Comparison of ENCODE assay signal across 13 mouse cellular contexts in the genomic region with DNA sequence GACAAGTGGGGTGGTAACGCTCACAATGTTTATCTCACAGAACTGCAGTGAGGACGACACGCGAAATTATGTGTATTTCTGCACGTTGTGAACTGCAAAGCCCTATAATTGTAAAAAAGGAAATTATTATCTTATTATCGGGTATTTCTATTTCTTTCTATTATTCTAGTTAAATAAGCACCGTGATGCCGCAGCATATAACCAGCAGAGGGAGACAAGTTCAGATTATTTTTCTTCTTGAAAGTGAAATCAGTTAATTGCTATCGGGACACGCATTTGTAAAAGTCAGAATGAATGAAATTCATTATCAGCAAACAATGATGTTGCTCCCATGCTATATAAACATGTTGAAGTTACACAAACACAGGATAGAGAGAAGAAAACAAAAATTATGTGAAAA.
DNase-seq lines count a peak whose midpoint lies in the region; ATAC-seq and TF ChIP-seq lines count a peak whose summit lies in the region.
"Had no signal": no experiment of that assay in that cellular context is flagged by ENCODE, and none has a peak within 500 bp of the region (broad histone marks: within the 10 kb centered on the region; RNA-seq: fewer than 3 reads in every experiment).

No protein-coding gene starts in this region.

- no peaks in the 10 kb centered on the region for H3K36me3 ChIP-seq in heart, postnatal 0 days (replicated peaks; ENCODE audit: control insufficient read depth, insufficient read depth, low read length)
- no peaks in the 10 kb centered on the region for H3K36me3 ChIP-seq in heart, embryonic 11.5 days (ENCODE audit: control insufficient read depth, insufficient read depth, low read length)
- H3K36me3 ChIP-seq in lung, embryonic 14.5 days (ENCODE audit: insufficient read depth): no peaks in the 10 kb centered on the region
- no peaks in the 10 kb centered on the region for H3K36me3 ChIP-seq in embryonic facial prominence, embryonic 14.5 days (ENCODE audit: control insufficient read depth, insufficient read depth, low read length)
- H3K36me3 ChIP-seq: limb, embryonic 12.5 days had no signal

- no peaks in the 10 kb centered on the region for H3K27me3 ChIP-seq in heart, postnatal 0 days (ENCODE audit: control insufficient read depth, insufficient read depth, low read length)
- no peaks in the 10 kb centered on the region for H3K27me3 ChIP-seq in heart, embryonic 11.5 days (ENCODE audit: control insufficient read depth, insufficient read depth, low read length)
- H3K27me3 ChIP-seq in lung, embryonic 14.5 days (ENCODE audit: insufficient read depth, low read length): no peaks in the 10 kb centered on the region
- H3K27me3 ChIP-seq in embryonic facial prominence, embryonic 14.5 days (replicated peaks; ENCODE audit: control insufficient read depth, insufficient read depth, low read length): no peaks in the 10 kb centered on the region

- no peak for TF ChIP-seq EP300 in heart, postnatal 0 days (IDR thresholded peaks at IDR 0.05; ENCODE audit: low read depth)

- ATAC-seq in heart, postnatal 0 days (ENCODE audit: insufficient read depth, low read depth): no peak
- ATAC-seq in heart, embryonic 11.5 days (replicated peaks; ENCODE audit: insufficient number of reproducible peaks, low FRiP score, low TSS enrichment): no peak
- ATAC-seq in lung, embryonic 14.5 days (ENCODE audit: insufficient read depth): no peak
- no peak for ATAC-seq in embryonic facial prominence, embryonic 14.5 days (ENCODE audit: low read depth)

- DNase-seq in embryo, embryonic 10.5 days (ENCODE audit: low spot score): peak; percentile 45
- DNase-seq in embryo, embryonic 10 days (ENCODE audit: low spot score): no peak
- DNase-seq in heart, postnatal 0 days (ENCODE audit: low spot score): no peak
- DNase-seq in lung, embryonic 14.5 days: peak; percentile 52
- DNase-seq in lung, adult 18-20 months: no peak
- peak; percentile 42 for DNase-seq in embryonic facial prominence, embryonic 14.5 days (ENCODE audit: low spot score)
- no peak for DNase-seq in frontal cortex, postnatal 25 days (ENCODE audit: low spot score in 2 of 2)
- DNase-seq: adrenal gland, adult 2 months; kidney, postnatal 25 days; lung, postnatal 10 days; thymus, postnatal 25 days had no signal

- H3K9ac ChIP-seq in heart, postnatal 0 days (replicated peaks; ENCODE audit: low read depth, low read length): no peak overlapping the region
- H3K9ac ChIP-seq in heart, embryonic 11.5 days (ENCODE audit: low read depth, low read length): no peak overlapping the region
- H3K9ac ChIP-seq in lung, embryonic 14.5 days: no peak overlapping the region
- no peak overlapping the region for H3K9ac ChIP-seq in embryonic facial prominence, embryonic 14.5 days (ENCODE audit: low read depth, low read length)
- H3K9ac ChIP-seq: limb, embryonic 12.5 days had no signal

- H3K9me3 ChIP-seq in heart, postnatal 0 days (replicated peaks; ENCODE audit: control insufficient read depth, low read length): no peaks in the 10 kb centered on the region
- no peaks in the 10 kb centered on the region for H3K9me3 ChIP-seq in heart, embryonic 11.5 days (replicated peaks; ENCODE audit: control insufficient read depth, low read length)
- no peaks in the 10 kb centered on the region for H3K9me3 ChIP-seq in lung, embryonic 14.5 days (ENCODE audit: low read depth, low read length)
- H3K9me3 ChIP-seq in embryonic facial prominence, embryonic 14.5 days (ENCODE audit: control insufficient read depth, low read length): no peaks in the 10 kb centered on the region
- H3K9me3 ChIP-seq: limb, embryonic 12.5 days had no signal

- H3K4me2 ChIP-seq in heart, postnatal 0 days (ENCODE audit: low read depth, low read length): peak overlapping the region; percentile 16
- no peak overlapping the region for H3K4me2 ChIP-seq in heart, embryonic 11.5 days
- H3K4me2 ChIP-seq in lung, embryonic 14.5 days: peak overlapping the region; percentile 12; the same call in 1 of the 2 replicates
- H3K4me2 ChIP-seq in embryonic facial prominence, embryonic 14.5 days (ENCODE audit: low read depth, low read length): 0 out of 2 replicates have a peak overlapping the region, but pooled peaks have one; percentile 13
- H3K4me2 ChIP-seq: limb, embryonic 12.5 days had no signal

- H3K4me1 ChIP-seq in heart, postnatal 0 days (ENCODE audit: control insufficient read depth, insufficient read depth): no peaks in the 10 kb centered on the region
- H3K4me1 ChIP-seq in heart, embryonic 11.5 days (ENCODE audit: control insufficient read depth, insufficient read depth, low read length): no peaks in the 10 kb centered on the region
- H3K4me1 ChIP-seq in lung, embryonic 14.5 days (ENCODE audit: insufficient read depth): no peaks in the 10 kb centered on the region
- H3K4me1 ChIP-seq in embryonic facial prominence, embryonic 14.5 days (ENCODE audit: control insufficient read depth, insufficient read depth, low read length): no peaks in the 10 kb centered on the region
- H3K4me1 ChIP-seq: limb, embryonic 12.5 days had no signal

- H3K27ac ChIP-seq in heart, postnatal 0 days (ENCODE audit: low read depth): no peak overlapping the region
- H3K27ac ChIP-seq in heart, embryonic 11.5 days (ENCODE audit: low read depth, low read length): no peak overlapping the region
- H3K27ac ChIP-seq in lung, embryonic 14.5 days (ENCODE audit: low read depth): no peak overlapping the region
- H3K27ac ChIP-seq in embryonic facial prominence, embryonic 14.5 days (replicated peaks; ENCODE audit: low read depth, low read length): no peak overlapping the region
- H3K27ac ChIP-seq: limb, embryonic 12.5 days had no signal

- H3K4me3 ChIP-seq in heart, postnatal 0 days (ENCODE audit: low read depth, low read length): peak overlapping the region; percentile 5; the same call in 1 of the 2 replicates
- no peak overlapping the region for H3K4me3 ChIP-seq in heart, embryonic 11.5 days (ENCODE audit: low read depth, low read length)
- no peak overlapping the region for H3K4me3 ChIP-seq in lung, embryonic 14.5 days (ENCODE audit: low read depth, low read length)
- H3K4me3 ChIP-seq in embryonic facial prominence, embryonic 14.5 days (ENCODE audit: low read depth, low read length): no peak overlapping the region
- H3K4me3 ChIP-seq: limb, embryonic 12.5 days had no signal

- 48% methylated on average over 10 of the region's 10 CpGs for WGBS in heart, postnatal 0 days
- 65% methylated on average over 10 of the region's 10 CpGs for WGBS in heart, embryonic 11.5 days (ENCODE audit: insufficient replicate concordance)
- 54% methylated on average over 10 of the region's 10 CpGs for WGBS in lung, embryonic 14.5 days
- WGBS in embryonic facial prominence, embryonic 14.5 days: 59% methylated on average over 10 of the region's 10 CpGs

- peak; percentile 26 for TF ChIP-seq CTCF in heart, postnatal 0 days (IDR thresholded peaks at IDR 0.05; ENCODE audit: low read depth)
- peak; percentile 33; the same call in 1 of the 2 replicates for TF ChIP-seq CTCF in lung, embryonic 14.5 days (IDR thresholded peaks at IDR 0.05; ENCODE audit: low read depth)

Comparison
In these comparisons a context has a peak if more than half of its experiments do, and no peak if none do; other contexts are left out.
1. DNase-seq: peak in embryo, embryonic 10.5 days (single experiment), lung, embryonic 14.5 days (single experiment) and embryonic facial prominence, embryonic 14.5 days (single experiment); none in embryo, embryonic 10 days (single experiment), heart, postnatal 0 days (single experiment), lung, adult 18-20 months (0 of 2) and frontal cortex, postnatal 25 days (0 of 2).